Mouse (Mus musculus) spleen, adult 2 months (tissue): ENCODE results near the gene Ghrhr. TPM values are rescaled to one million over a fixed set of nuclear protein-coding genes. Genes with fewer than 3 reads are reported as not detected.

ENCODE experiments used
- DNase-seq, 2 experiments: peaks; one replicate each; pipeline versions ENCODE4 v3.0.0 to v3.0.0-alpha.2; 2012 to 2021; ENCODE audit warnings: low spot score in 2 of 2, low read depth in 1 of 2
- H3K27ac ChIP-seq: fragments of 200-500 bp; 2 replicates; pipeline ENCODE4 v1.5.1; 2012; ENCODE audit warnings: low read length, inconsistent platforms; ENCODE audit not compliant: insufficient read depth
- H3K27me3 ChIP-seq: fragments of 200-500 bp; 2 replicates; pipeline ENCODE4 v1.6.1; 2012; ENCODE audit warnings: mild to moderate bottlenecking, moderate library complexity, low read length, inconsistent platforms; ENCODE audit not compliant: control insufficient read depth, insufficient read depth
- H3K36me3 ChIP-seq: fragments of 200-500 bp; 2 replicates; pipeline ENCODE4 v1.6.1; 2012; ENCODE audit warnings: mild to moderate bottlenecking, low read length, inconsistent platforms; ENCODE audit not compliant: control insufficient read depth, insufficient read depth
- H3K4me1 ChIP-seq: fragments of 200-500 bp; 2 replicates; pipeline ENCODE4 v1.6.1; 2011; ENCODE audit warnings: inconsistent platforms; ENCODE audit not compliant: control insufficient read depth, insufficient read depth, insufficient read length
- H3K4me3 ChIP-seq: fragments of 200-500 bp; 2 replicates; pipeline ENCODE4 v1.5.1; 2011; ENCODE audit warnings: mild to moderate bottlenecking, inconsistent platforms; ENCODE audit not compliant: insufficient read depth, insufficient read length; ENCODE audit errors: extremely low read depth
- CTCF ChIP-seq: fragments of 200-500 bp; IDR thresholded peaks from 2 replicates; pipeline ENCODE4 v1.5.1; 2011; ENCODE audit warnings: mild to moderate bottlenecking, inconsistent platforms; ENCODE audit not compliant: insufficient read depth, insufficient read length, insufficient replicate concordance; ENCODE audit errors: extremely low read depth
- POLR2A ChIP-seq: fragments of 200-500 bp; IDR thresholded peaks from 2 replicates; pipeline ENCODE4 v1.6.1; 2011; ENCODE audit warnings: low read depth, low read length, inconsistent platforms
- WGBS: fragments of 180-500 bp; shearing (Covaris S2); methylation state at CpG from one replicate; pipeline ENCODE4 v1.1.7; 2018; 5-methylcytosine and 5-hydroxymethylcytosine counted together
- polyA plus RNA-seq: library from polyadenylated mRNA; depleted of rRNA; stranded (reverse); fragments of >200 nt; gene quantifications from 2 replicates; pipeline ENCODE4 v1.2.3, GENCODE M21; 2012; rRNA removed

Gene Ghrhr
- polyA plus RNA-seq, result 0.11 TPM in 1 of 2 replicates, not detected in the other

- no peaks in the 10 kb centered on the region for H3K4me1 ChIP-seq
- 83% methylated on average over 6 of the region's 6 CpGs for WGBS
- TF ChIP-seq POLR2A (no peak), CTCF (no peak)
These were observed at the start of gene Ghrhr for GRCm38 (mm10) chr6:55376076-55376475. Ghrhr (plus strand) TSS chr6:55376295.

GRCm38 (mm10) chr6:55326299-55326698 is 49.8 kb upstream of the Ghrhr start:
- 46% methylated on average over 4 of the region's 4 CpGs for WGBS
- TF ChIP-seq POLR2A, result no peak
- TF ChIP-seq CTCF, result no peak
- no peaks in the 10 kb centered on the region for H3K36me3 ChIP-seq
- H3K27me3 ChIP-seq, result no peaks in the 10 kb centered on the region
- no peaks in the 10 kb centered on the region for H3K4me1 ChIP-seq
- DNase-seq, result no peak
- H3K27ac ChIP-seq, result no peak overlapping the region
- no peak overlapping the region for H3K4me3 ChIP-seq

More at GRCm38 (mm10) chr6:55376076-55376475, at the start of gene Ghrhr:
- Histone ChIP-seq H3K27ac (no peak within 1 kb of the TSS), H3K36me3 (no peaks in the 10 kb centered on the region), H3K27me3 (no peaks in the 10 kb centered on the region), H3K4me3 (no peak within 1 kb of the TSS)
- DNase-seq, result no peak

- DNase-seq, result no peak
- no peak overlapping the region for H3K4me3 ChIP-seq
These were observed 48.8 kb upstream of the Ghrhr start for GRCm38 (mm10) chr6:55327326-55327725.

DNA sequence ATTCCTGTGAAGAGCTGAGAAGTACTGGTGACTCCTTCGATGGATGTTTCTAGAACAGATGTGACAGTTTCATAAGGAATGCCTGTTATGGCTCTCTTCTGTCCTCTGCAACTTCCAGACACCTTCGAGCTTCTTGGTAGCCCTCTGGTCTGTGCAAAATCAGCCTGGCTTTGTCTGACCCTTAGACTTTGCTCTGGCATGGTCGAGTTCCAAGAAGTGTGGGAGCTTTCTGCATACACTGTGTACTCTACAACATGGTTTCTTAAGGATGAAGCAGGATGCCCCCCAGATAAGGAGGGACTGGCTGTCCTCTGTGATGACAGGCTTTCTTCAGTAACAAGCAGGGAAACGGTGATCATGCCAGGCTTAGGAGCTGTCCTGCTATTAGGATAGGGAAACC is 47.9 kb upstream of the Ghrhr start:
- H3K27me3 ChIP-seq, result no peaks in the 10 kb centered on the region
- no peaks in the 10 kb centered on the region for H3K36me3 ChIP-seq
- no peaks in the 10 kb centered on the region for H3K4me1 ChIP-seq
- no peak overlapping the region for H3K27ac ChIP-seq
- WGBS, result 75% methylated on average over 4 of the region's 4 CpGs
- TF ChIP-seq POLR2A (no peak), CTCF (no peak)
- no peak for DNase-seq
- H3K4me3 ChIP-seq, result no peak overlapping the region

More at GRCm38 (mm10) chr6:55327326-55327725, 48.8 kb upstream of the Ghrhr start:
- H3K36me3 ChIP-seq, result no peaks in the 10 kb centered on the region
- TF ChIP-seq POLR2A, result no peak
- TF ChIP-seq CTCF, result no peak
- WGBS, result 85% methylated on average over 13 of the region's 13 CpGs
- no peaks in the 10 kb centered on the region for H3K27me3 ChIP-seq
- no peak overlapping the region for H3K27ac ChIP-seq
- no peaks in the 10 kb centered on the region for H3K4me1 ChIP-seq

DNA sequence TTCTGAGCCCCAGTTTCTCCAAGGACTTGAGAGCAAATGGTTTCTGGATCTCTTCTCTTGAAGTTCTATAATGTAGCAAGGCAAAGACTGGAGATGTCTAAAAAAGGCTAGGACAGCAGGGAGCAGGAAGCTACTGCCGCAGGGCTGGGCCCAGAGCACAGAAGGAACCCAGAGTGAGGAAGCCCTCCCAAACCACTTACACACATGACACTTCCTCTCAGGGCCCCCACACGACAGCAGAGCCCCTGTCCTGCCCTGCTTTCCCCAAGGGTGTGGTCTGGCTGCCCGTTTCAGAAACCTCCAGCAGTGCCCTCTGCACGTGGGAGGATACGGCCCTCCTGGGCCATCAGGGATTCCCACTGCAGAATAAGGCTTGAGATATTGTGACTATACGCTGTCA is 44.8 kb upstream of the Ghrhr start:
- no peaks in the 10 kb centered on the region for H3K4me1 ChIP-seq
- TF ChIP-seq POLR2A (no peak), CTCF (no peak)
- H3K27me3 ChIP-seq, result no peaks in the 10 kb centered on the region
- H3K36me3 ChIP-seq, result no peaks in the 10 kb centered on the region
- no peak overlapping the region for H3K4me3 ChIP-seq
- DNase-seq, result no peak
- WGBS, result 5% methylated on average over 6 of the region's 6 CpGs
- no peak overlapping the region for H3K27ac ChIP-seq

GRCm38 (mm10) chr6:55332100-55332772 is 43.9 kb upstream of the Ghrhr start:
- no peaks in the 10 kb centered on the region for H3K27me3 ChIP-seq
- DNase-seq, result no peak
- 58% methylated on average over 5 of the region's 5 CpGs for WGBS
- TF ChIP-seq CTCF (no peak), POLR2A (no peak)
- H3K4me1 ChIP-seq, result no peaks in the 10 kb centered on the region
- no peak overlapping the region for H3K4me3 ChIP-seq
- H3K36me3 ChIP-seq, result no peaks in the 10 kb centered on the region
- H3K27ac ChIP-seq, result no peak overlapping the region

- 94% methylated on average over 6 of the region's 6 CpGs for WGBS
- TF ChIP-seq CTCF (no peak), POLR2A (no peak)
- no peaks in the 10 kb centered on the region for H3K4me1 ChIP-seq
- no peak overlapping the region for H3K4me3 ChIP-seq
- H3K27me3 ChIP-seq, result no peaks in the 10 kb centered on the region
- no peak overlapping the region for H3K27ac ChIP-seq
- no peak for DNase-seq
- H3K36me3 ChIP-seq, result no peaks in the 10 kb centered on the region
These were observed 43.4 kb upstream of the Ghrhr start for GRCm38 (mm10) chr6:55332773-55333109.
